Mouse (Mus musculus) kidney, adult 2 months (tissue): ENCODE results near the gene Cela1.

ENCODE experiments used
- CTCF ChIP-seq: fragments of 200-500 bp; conservative IDR thresholded peaks from 2 replicates; pipeline ENCODE4 v1.5.1; 2011; ENCODE audit warnings: low read depth, mild to moderate bottlenecking, control low read depth, low read length, moderate library complexity, mixed read lengths; ENCODE audit not compliant: insufficient read depth, insufficient read length
- POLR2A ChIP-seq: fragments of 200-500 bp; IDR thresholded peaks from one replicate; pipeline ENCODE4 v1.6.1; 2011; ENCODE audit warnings: low read depth, low read length, control low read depth

DNA sequence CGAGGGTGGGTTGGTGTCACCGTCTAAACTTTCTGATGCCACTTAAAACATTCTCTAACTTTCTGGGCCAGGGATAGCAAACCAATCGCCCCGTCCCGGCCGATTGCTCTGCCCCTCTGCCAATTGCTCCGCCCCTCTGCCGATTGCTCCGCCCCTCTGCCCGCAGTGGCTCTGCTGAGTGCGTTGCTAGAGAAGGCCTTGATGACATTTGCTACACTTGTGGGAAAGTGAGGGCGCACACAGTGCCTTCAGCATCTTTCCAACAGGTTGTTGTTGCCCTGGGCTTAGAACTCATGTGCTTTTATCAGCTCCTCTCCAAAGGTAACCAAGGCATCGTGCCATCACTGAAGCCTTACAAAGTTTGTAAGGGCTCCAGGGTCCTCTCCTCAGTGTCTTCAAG, 2.5 kb downstream of the Cela1 start:
- TF ChIP-seq POLR2A: no peak
- no peak for TF ChIP-seq CTCF
